Mouse (Mus musculus) lung, embryonic 16.5 days (tissue): Measurements from ENCODE around the gene Zbtb21. TPM values are rescaled to one million over a fixed set of nuclear protein-coding genes. Genes with fewer than 3 reads are reported as not detected.

ENCODE experiments used
- ATAC-seq: fragments of 200-750 bp; cut with Nextera tagmentation; 2 replicates; pipeline ENCODE4 v1.8.0; 2017; ENCODE audit warnings: low read depth, mild to moderate bottlenecking, moderate library complexity
- H3K27ac ChIP-seq: fragments of 300-500 bp; sonication (generic); 2 replicates; pipeline ENCODE4 v1.5.1; 2014; ENCODE audit warnings: mild to moderate bottlenecking, control low read depth, low read length
- H3K27me3 ChIP-seq: fragments of 300-500 bp; sonication (generic); 2 replicates; pipeline ENCODE4 v1.6.1; 2014; ENCODE audit warnings: low read depth, low read length, mixed read lengths; ENCODE audit not compliant: control insufficient read depth, insufficient read depth
- H3K36me3 ChIP-seq: fragments of 300-500 bp; sonication (generic); 2 replicates; pipeline ENCODE4 v1.6.1; 2014; ENCODE audit warnings: low read length; ENCODE audit not compliant: control insufficient read depth, insufficient read depth
- H3K4me1 ChIP-seq: fragments of 300-500 bp; sonication (generic); replicated peaks from 2 replicates; pipeline ENCODE4 v1.6.1; 2014; ENCODE audit warnings: low read length, mixed read lengths; ENCODE audit not compliant: control insufficient read depth, insufficient read depth
- H3K4me2 ChIP-seq: fragments of 300-500 bp; sonication (generic); 2 replicates; pipeline ENCODE4 v1.6.1; 2014; ENCODE audit warnings: low read depth, low read length, control low read depth
- H3K4me3 ChIP-seq: fragments of 300-500 bp; sonication (generic); 2 replicates; pipeline ENCODE4 v1.5.1; 2014; ENCODE audit warnings: mild to moderate bottlenecking, low read length, control low read depth
- H3K9ac ChIP-seq: fragments of 300-500 bp; sonication (generic); 2 replicates; pipeline ENCODE4 v1.6.1; 2014; ENCODE audit warnings: low read length, control low read depth
- H3K9me3 ChIP-seq: fragments of 300-500 bp; sonication (generic); 2 replicates; pipeline ENCODE4 v1.6.1; 2016; ENCODE audit warnings: low read length; ENCODE audit not compliant: control insufficient read depth
- WGBS: fragments of 180-500 bp; shearing (Covaris S2); extraction: QIAGEN DNeasy Blood & Tissue Kit; methylation state at CpG from one replicate; pipeline ENCODE4 v1.1.7; 2014; 5-methylcytosine and 5-hydroxymethylcytosine counted together
- polyA plus RNA-seq: library from polyadenylated mRNA; unstranded; fragments of >200 nt; fragmentation: Nextera tagmentation; extraction: Ambion mirVana; gene quantifications from 2 replicates; pipeline ENCODE4 v1.2.1, GENCODE M21; 2015

Gene Zbtb21
- polyA plus RNA-seq, 1 experiment from 2014 or later: 13.6 TPM

DNA sequence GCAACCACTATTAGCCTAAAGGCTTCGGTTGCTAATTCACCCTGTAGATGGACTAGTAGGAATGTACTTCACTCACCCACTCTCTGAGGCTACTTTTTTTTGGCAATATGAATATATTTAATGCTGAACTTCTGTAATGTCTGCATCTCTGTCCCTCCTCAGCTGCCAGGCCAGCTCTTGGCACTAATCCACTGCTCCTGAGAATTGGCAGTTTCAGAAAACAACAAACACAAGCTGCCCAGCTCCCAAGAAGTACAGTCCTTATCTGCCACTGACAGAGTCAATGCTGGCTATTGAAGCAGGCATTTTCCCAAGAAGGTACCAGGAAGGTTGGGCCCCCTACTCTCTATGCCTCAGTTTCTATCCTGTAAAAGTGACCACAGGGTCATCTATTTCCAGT, 53.1 kb downstream of the Zbtb21 start:
- no peaks in the 10 kb centered on the region for H3K9me3 ChIP-seq
- peaks cover 4% of the 10 kb centered on the region; the same call in 1 of the 2 replicates for H3K36me3 ChIP-seq
- H3K4me2 ChIP-seq: no peak overlapping the region
- H3K9ac ChIP-seq: no peak overlapping the region
- no peaks in the 10 kb centered on the region for H3K27me3 ChIP-seq
- WGBS: 88% methylated on average over 1 of the region's 1 CpGs
- no peak overlapping the region for H3K27ac ChIP-seq
- no peak overlapping the region for H3K4me3 ChIP-seq
- no peaks in the 10 kb centered on the region for H3K4me1 ChIP-seq
- ATAC-seq: no peak

DNA sequence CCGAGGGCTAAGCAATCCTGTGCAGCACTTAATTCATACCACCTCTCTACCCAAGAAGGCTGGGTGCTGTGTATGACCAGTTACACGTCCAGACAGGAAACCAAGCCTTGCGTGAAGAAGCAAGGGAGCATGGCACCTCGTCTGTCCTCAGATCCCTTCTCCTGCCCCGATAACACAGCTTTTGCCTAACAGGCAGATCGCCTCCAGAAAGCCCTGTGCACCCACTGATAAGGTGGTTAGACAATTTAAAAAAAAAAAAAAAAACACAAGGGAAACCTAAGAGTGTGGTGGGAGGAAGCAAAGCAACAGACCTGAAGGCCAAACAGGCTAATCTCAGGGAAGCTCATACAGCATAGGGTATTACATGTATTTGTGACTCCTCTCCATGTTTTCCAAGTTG, 54.9 kb downstream of the Zbtb21 start:
- Histone ChIP-seq H3K4me2 (no peak overlapping the region), H3K36me3 (peaks cover 4% of the 10 kb centered on the region; the same call in 1 of the 2 replicates), H3K27ac (no peak overlapping the region), H3K9ac (no peak overlapping the region), H3K4me3 (no peak overlapping the region), H3K4me1 (no peaks in the 10 kb centered on the region), H3K9me3 (no peaks in the 10 kb centered on the region), H3K27me3 (no peaks in the 10 kb centered on the region)
- no peak for ATAC-seq
- 77% methylated on average over 6 of the region's 6 CpGs for WGBS

DNA sequence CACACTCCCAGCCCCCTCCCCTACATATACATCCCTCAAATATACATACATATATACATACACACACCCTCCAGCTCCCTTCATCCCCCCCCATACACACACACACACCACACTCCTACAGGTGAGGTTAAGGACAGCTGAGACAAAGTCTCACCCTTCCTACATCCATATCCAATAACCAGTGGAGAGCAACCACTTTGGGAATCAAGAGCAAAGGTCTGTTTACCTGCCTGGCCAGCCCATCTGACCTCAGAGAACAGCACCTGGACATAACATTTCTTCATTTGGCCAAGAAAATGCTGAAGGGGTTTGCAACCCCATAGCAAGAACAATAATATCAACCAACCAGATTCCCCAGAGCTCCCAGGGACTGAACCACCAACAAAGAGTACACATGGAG, 56.1 kb downstream of the Zbtb21 start:
- H3K4me2 ChIP-seq: no peak overlapping the region
- no peak overlapping the region for H3K4me3 ChIP-seq
- no peaks in the 10 kb centered on the region for H3K4me1 ChIP-seq
- peaks cover 4% of the 10 kb centered on the region; the same call in 1 of the 2 replicates for H3K36me3 ChIP-seq
- H3K9me3 ChIP-seq: no peaks in the 10 kb centered on the region
- H3K27ac ChIP-seq: no peak overlapping the region
- H3K27me3 ChIP-seq: no peaks in the 10 kb centered on the region
- ATAC-seq: no peak
- H3K9ac ChIP-seq: no peak overlapping the region

DNA sequence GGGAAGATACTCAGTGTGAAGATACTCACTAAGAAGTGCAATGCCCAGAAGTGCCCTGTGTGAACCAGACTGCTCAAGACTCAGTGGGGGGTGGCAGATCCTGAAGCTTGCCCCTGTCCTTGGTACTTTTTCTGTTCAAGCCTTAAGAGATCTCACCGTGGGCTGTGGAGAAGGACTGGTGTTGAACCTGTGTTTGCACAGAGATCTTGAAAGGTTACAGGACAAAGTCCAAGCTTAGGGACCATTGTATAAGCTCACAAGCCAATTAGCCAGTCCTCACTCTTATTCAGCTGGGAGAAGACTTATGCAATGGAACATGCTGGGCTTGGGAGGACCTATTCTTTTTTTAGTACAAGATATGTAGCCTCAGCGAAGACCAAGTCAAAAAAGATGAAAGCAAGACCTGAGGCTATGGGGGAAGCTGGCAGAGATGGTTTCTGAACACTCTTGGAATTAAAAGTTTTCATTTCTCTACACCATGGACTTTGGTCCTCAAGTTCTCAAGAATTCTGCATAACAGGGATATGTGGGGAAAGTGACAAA, 56.9 kb downstream of the Zbtb21 start:
- H3K4me1 ChIP-seq: no peaks in the 10 kb centered on the region
- no peak overlapping the region for H3K9ac ChIP-seq
- H3K27ac ChIP-seq: no peak overlapping the region
- H3K4me2 ChIP-seq: no peak overlapping the region
- H3K36me3 ChIP-seq: peaks cover 4% of the 10 kb centered on the region; the same call in 1 of the 2 replicates
- H3K27me3 ChIP-seq: no peaks in the 10 kb centered on the region
- no peak overlapping the region for H3K4me3 ChIP-seq
- ATAC-seq: no peak
- 73% methylated on average over 2 of the region's 2 CpGs for WGBS
- H3K9me3 ChIP-seq: no peaks in the 10 kb centered on the region

DNA sequence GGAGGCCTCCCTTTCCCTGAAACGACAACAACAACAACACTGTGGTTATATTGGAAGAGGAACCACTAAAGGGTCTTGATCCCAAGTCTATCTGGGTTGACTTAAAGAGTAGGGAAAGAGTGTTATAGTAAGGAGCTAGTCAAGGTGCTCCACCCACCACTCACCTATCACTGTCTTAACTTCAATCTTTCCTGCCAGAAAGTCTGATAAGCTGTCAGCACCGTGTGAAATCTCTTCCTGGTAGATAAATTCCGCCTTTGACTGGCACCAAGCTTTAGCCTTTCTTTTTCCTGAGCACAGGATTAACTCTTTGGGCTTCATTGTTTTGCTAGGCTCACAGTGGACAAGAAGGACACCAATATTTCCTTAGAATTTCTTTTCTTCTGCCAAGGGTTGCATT, 58.4 kb downstream of the Zbtb21 start:
- Histone ChIP-seq H3K27me3 (no peaks in the 10 kb centered on the region), H3K9me3 (no peaks in the 10 kb centered on the region), H3K9ac (no peak overlapping the region), H3K4me1 (no peaks in the 10 kb centered on the region), H3K27ac (no peak overlapping the region), H3K4me2 (no peak overlapping the region), H3K4me3 (no peak overlapping the region), H3K36me3 (no peaks in the 10 kb centered on the region)
- no peak for ATAC-seq
- WGBS: 67% methylated on average over 3 of the region's 3 CpGs

DNA sequence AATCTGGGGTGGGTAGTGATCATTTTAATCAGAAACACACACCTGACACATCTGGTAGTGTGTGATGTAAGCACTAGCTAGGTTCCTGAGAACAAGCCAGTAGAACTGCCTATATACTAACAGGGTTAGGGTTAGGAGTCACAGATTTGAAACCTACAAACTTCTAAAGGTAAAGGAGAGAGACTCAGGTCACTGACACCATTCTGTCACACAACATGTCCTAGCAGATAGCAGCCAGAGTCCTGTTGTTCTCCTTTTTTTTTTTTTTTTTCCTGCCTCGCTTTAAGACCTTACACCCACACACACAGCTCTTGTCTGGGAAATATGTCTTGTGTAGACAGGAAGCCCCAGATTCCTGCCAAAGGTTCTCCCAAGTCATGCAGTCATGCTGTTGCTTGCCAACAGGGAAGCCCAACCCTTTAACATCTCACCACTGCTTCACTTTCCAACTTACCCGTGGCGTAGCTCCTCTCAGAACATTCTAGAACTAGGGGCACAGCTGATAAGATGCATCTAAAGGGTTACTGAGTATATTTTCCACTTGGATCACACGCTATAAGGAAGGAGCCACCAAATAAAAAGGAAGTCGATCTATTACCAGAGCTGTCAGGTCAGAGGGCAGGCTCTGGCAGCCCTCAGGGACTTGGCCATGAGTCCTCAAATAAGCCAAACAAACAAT, 64.9 kb downstream of the Zbtb21 start:
- no peaks in the 10 kb centered on the region for H3K9me3 ChIP-seq
- peak overlapping the region; percentile 11; the same call in 1 of the 2 replicates for H3K9ac ChIP-seq
- 34% methylated on average over 5 of the region's 5 CpGs for WGBS
- peak overlapping the region; percentile 61 for H3K27ac ChIP-seq
- no peaks in the 10 kb centered on the region for H3K36me3 ChIP-seq
- no peak overlapping the region for H3K4me3 ChIP-seq
- H3K27me3 ChIP-seq: no peaks in the 10 kb centered on the region
- peak; percentile 94 for ATAC-seq
- peaks cover 7% of the 10 kb centered on the region for H3K4me1 ChIP-seq
- H3K4me2 ChIP-seq: peak overlapping the region; percentile 22; the same call in 1 of the 2 replicates

Other genes starting within 250 kb of the Zbtb21 start
- gene Ripk4, start 198.8 kb downstream of the Zbtb21 start, polyA plus RNA-seq: 18.0 and 18.7 TPM in 2 replicates
- gene Prdm15, start 110.8 kb downstream of the Zbtb21 start, polyA plus RNA-seq: 10.4 and 12.1 TPM in 2 replicates
- gene C2cd2, start within 50 bp of the Zbtb21 start, polyA plus RNA-seq: 15.4 and 17.5 TPM in 2 replicates
- gene B230307C23Rik, start 34.7 kb upstream of the Zbtb21 start, polyA plus RNA-seq: 19.5 and 20.2 TPM in 2 replicates
- gene A630089N07Rik, start 119.8 kb upstream of the Zbtb21 start, polyA plus RNA-seq: 18.9 and 19.9 TPM in 2 replicates